Mouse (Mus musculus) small intestine, adult 2 months (tissue): ENCODE data around the gene Ppp2r5c.

Experiments used
- CTCF ChIP-seq: fragments of 200-500 bp; IDR thresholded peaks from 2 replicates; pipeline ENCODE4 v1.5.1; 2012; ENCODE audit warnings: low read depth, mild to moderate bottlenecking, control low read depth, inconsistent platforms, low read length, moderate library complexity, mixed read lengths; ENCODE audit not compliant: insufficient replicate concordance, insufficient read length; ENCODE audit errors: extremely low read depth
- POLR2A ChIP-seq: fragments of 200-500 bp; IDR thresholded peaks from 2 replicates; pipeline ENCODE4 v1.6.1; 2012; ENCODE audit warnings: low read depth, mild to moderate bottlenecking, control low read depth, inconsistent platforms, low read length, moderate library complexity

GRCm38 (mm10) chr12:110504145-110504490 lies 57.2 kb downstream of the Ppp2r5c start:
- TF ChIP-seq CTCF (no peak), POLR2A (no peak)
